In the genomic region with DNA sequence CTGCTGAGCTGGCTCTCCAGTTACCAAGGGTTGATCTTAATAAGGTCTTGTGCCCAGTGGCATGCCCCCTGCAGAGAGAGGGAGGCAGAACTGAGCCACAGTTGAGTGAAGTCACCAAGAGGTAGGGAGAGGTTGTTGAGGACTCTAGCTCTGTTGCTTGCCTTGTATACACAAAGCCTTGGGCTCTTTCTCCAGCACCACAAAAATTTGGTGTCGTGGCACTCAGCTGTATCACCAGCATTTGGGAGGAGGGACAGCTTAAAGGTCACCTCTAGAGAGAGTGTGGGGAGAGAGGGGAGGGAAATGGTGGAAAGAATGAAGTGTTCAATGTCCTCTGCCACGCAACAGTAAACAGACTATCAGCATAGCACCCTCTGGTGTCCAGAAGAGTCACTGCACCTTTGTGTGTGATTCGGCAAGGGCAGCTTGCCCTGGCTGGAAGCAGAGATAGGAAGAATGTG, we compare ENCODE assay signal across 7 mouse cellular contexts. TPM values are rescaled to one million over a fixed set of nuclear protein-coding genes. Genes with fewer than 3 reads are reported as not detected.
DNase-seq lines count a peak whose midpoint lies in the region; ATAC-seq and TF ChIP-seq lines count a peak whose summit lies in the region.

No protein-coding gene starts in this region.

- H3K36me3 ChIP-seq in intestine, postnatal 0 days (ENCODE audit: control insufficient read depth, insufficient read depth): peaks cover 14% of the 10 kb centered on the region; the same call in 1 of the 2 replicates
- H3K36me3 ChIP-seq in midbrain, embryonic 12.5 days: no peaks in the 10 kb centered on the region

- H3K4me1 ChIP-seq in intestine, postnatal 0 days (replicated peaks; ENCODE audit: control insufficient read depth, insufficient read depth, low read length): no peaks in the 10 kb centered on the region
- H3K4me1 ChIP-seq in midbrain, embryonic 12.5 days: 0 out of 2 replicates have a peak, but pooled peaks cover 2% of the 10 kb centered on the region

- peak; percentile 94 for TF ChIP-seq CTCF in intestine, postnatal 0 days (IDR thresholded peaks at IDR 0.05; ENCODE audit: low read depth)

- intact Hi-C loops in left cerebral cortex, postnatal 4 days (cut with DNase I): no loop called here

- H3K9me3 ChIP-seq in intestine, postnatal 0 days (ENCODE audit: control insufficient read depth): no peaks in the 10 kb centered on the region
- H3K9me3 ChIP-seq in midbrain, embryonic 12.5 days: no peaks in the 10 kb centered on the region

- WGBS in intestine, postnatal 0 days: 2% methylated on average over 3 of the region's 3 CpGs
- WGBS in midbrain, embryonic 12.5 days: 5% methylated on average over 3 of the region's 3 CpGs

- no peaks in the 10 kb centered on the region for H3K27me3 ChIP-seq in intestine, postnatal 0 days (replicated peaks; ENCODE audit: control insufficient read depth, insufficient read depth, low read length)
- H3K27me3 ChIP-seq in midbrain, embryonic 12.5 days: no peaks in the 10 kb centered on the region

- H3K9ac ChIP-seq in intestine, postnatal 0 days (ENCODE audit: low read depth, low read length): no peak overlapping the region
- H3K9ac ChIP-seq in midbrain, embryonic 12.5 days (replicated peaks): no peak overlapping the region

- peak; percentile 79 for DNase-seq in adrenal gland, adult 2 months
- peak; percentile 80 for DNase-seq in embryo, embryonic 11 days
- peak; percentile 96 for DNase-seq in heart, adult 11 months
- peak; percentile 63 for DNase-seq in left cerebral cortex, postnatal 4 days
- DNase-seq in skeletal muscle tissue, adult 2 months (ENCODE audit: low read depth, low spot score): peak; percentile 61

- H3K4me2 ChIP-seq in intestine, postnatal 0 days (replicated peaks; ENCODE audit: low read depth): no peak overlapping the region
- H3K4me2 ChIP-seq in midbrain, embryonic 12.5 days (replicated peaks): no peak overlapping the region

- peak; percentile 53 for ATAC-seq in intestine, postnatal 0 days
- peak; percentile 54; the same call in 1 of the 2 replicates for ATAC-seq in midbrain, embryonic 12.5 days (ENCODE audit: low FRiP score, low read depth)

- H3K4me3 ChIP-seq in intestine, postnatal 0 days (ENCODE audit: low read depth, low read length): no peak overlapping the region
- no peak overlapping the region for H3K4me3 ChIP-seq in midbrain, embryonic 12.5 days

- H3K27ac ChIP-seq in intestine, postnatal 0 days (ENCODE audit: low read depth, low read length): peak overlapping the region; percentile 51; the same call in 1 of the 2 replicates
- H3K27ac ChIP-seq in midbrain, embryonic 12.5 days (replicated peaks): no peak overlapping the region

RNA-seq across cellular contexts. Expression of gene Sord, which starts 9.2 kb away (rescaled TPM):
- 100 to 1,000 TPM in 1 of 2 experiments, 10 to 100 TPM in 1; 57.2 to 112 TPM for total RNA-seq in adrenal gland, adult 2 months (2021)
- polyA plus RNA-seq in adrenal gland, adult 2 months (2012; rRNA removed): 10.3 and 10.5 TPM in 2 replicates
- 136 and 172 TPM in 2 replicates for polyA plus RNA-seq in intestine, postnatal 0 days (2015; fragmentation: Nextera tagmentation; extraction: Ambion mirVana)
- 10 to 100 TPM; 14.9 to 16.0 TPM for total RNA-seq in left cerebral cortex, postnatal 4 days (2021)
- 24.6 and 25.3 TPM in 2 replicates for polyA plus RNA-seq in midbrain, embryonic 12.5 days (2016; fragmentation: Nextera tagmentation; extraction: Ambion mirVana)

RNA-seq across cellular contexts. Expression of gene Duox2, which starts 54.5 kb away (rescaled TPM):
- under 1 TPM in 1 of 2 experiments, not detected in 1; 0.07 TPM for total RNA-seq in adrenal gland, adult 2 months (2021)
- polyA plus RNA-seq in adrenal gland, adult 2 months (2012; rRNA removed): 0.04 and 0.06 TPM in 2 replicates
- polyA plus RNA-seq in intestine, postnatal 0 days (2015; fragmentation: Nextera tagmentation; extraction: Ambion mirVana): 0.17 and 0.38 TPM in 2 replicates
- under 1 TPM; 0.22 to 0.58 TPM for total RNA-seq in left cerebral cortex, postnatal 4 days (2021)
- polyA plus RNA-seq in midbrain, embryonic 12.5 days (2016; fragmentation: Nextera tagmentation; extraction: Ambion mirVana): not detected in 2 replicates

RNA-seq across cellular contexts. Expression of gene Duoxa2, which starts 55.0 kb away (rescaled TPM):
- total RNA-seq in adrenal gland, adult 2 months (2021): not detected
- polyA plus RNA-seq in adrenal gland, adult 2 months (2012; rRNA removed): 0.08 TPM in 1 of 2 replicates, not detected in the other
- 0.83 and 1.5 TPM in 2 replicates for polyA plus RNA-seq in intestine, postnatal 0 days (2015; fragmentation: Nextera tagmentation; extraction: Ambion mirVana)
- under 1 TPM; 0.36 to 0.40 TPM for total RNA-seq in left cerebral cortex, postnatal 4 days (2021)
- not detected in 2 replicates for polyA plus RNA-seq in midbrain, embryonic 12.5 days (2016; fragmentation: Nextera tagmentation; extraction: Ambion mirVana)

RNA-seq across cellular contexts. Expression of gene Terb2, which starts 57.6 kb away (rescaled TPM):
- not detected for total RNA-seq in adrenal gland, adult 2 months (2021)
- polyA plus RNA-seq in adrenal gland, adult 2 months (2012; rRNA removed): not detected in 2 replicates
- polyA plus RNA-seq in intestine, postnatal 0 days (2015; fragmentation: Nextera tagmentation; extraction: Ambion mirVana): not detected in 2 replicates
- total RNA-seq in left cerebral cortex, postnatal 4 days (2021): not detected
- polyA plus RNA-seq in midbrain, embryonic 12.5 days (2016; fragmentation: Nextera tagmentation; extraction: Ambion mirVana): not detected in 2 replicates

RNA-seq across cellular contexts. Expression of gene Patl2, which starts 57.7 kb away (rescaled TPM):
- not detected for total RNA-seq in adrenal gland, adult 2 months (2021)
- polyA plus RNA-seq in adrenal gland, adult 2 months (2012; rRNA removed): 0.03 TPM in 1 of 2 replicates, not detected in the other
- polyA plus RNA-seq in intestine, postnatal 0 days (2015; fragmentation: Nextera tagmentation; extraction: Ambion mirVana): 0.04 and 0.05 TPM in 2 replicates
- total RNA-seq in left cerebral cortex, postnatal 4 days (2021): not detected
- polyA plus RNA-seq in midbrain, embryonic 12.5 days (2016; fragmentation: Nextera tagmentation; extraction: Ambion mirVana): not detected in 2 replicates
